Mouse (Mus musculus) hindbrain, embryonic 10.5 days (tissue): ENCODE results near the gene Fam208b. TPM values are rescaled to one million over a fixed set of nuclear protein-coding genes. Genes with fewer than 3 reads are reported as not detected.

Experiments
- DNase-seq: peaks from one replicate; pipeline ENCODE4 v3.0.0-alpha.2; 2017; ENCODE audit warnings: low spot score
- H3K27ac ChIP-seq: fragments of 300-500 bp; sonication (generic); 2 replicates; pipeline ENCODE4 v1.5.1; 2016; ENCODE audit warnings: mild to moderate bottlenecking, moderate library complexity
- H3K27me3 ChIP-seq: fragments of 300-500 bp; sonication (generic); 2 replicates; pipeline ENCODE4 v1.6.1; 2016; ENCODE audit warnings: mild to moderate bottlenecking; ENCODE audit not compliant: poor library complexity, insufficient read depth, severe bottlenecking
- H3K36me3 ChIP-seq: fragments of 300-500 bp; sonication (generic); 2 replicates; pipeline ENCODE4 v1.6.1; 2016; ENCODE audit warnings: mild to moderate bottlenecking, moderate library complexity
- H3K4me1 ChIP-seq: fragments of 300-500 bp; sonication (generic); replicated peaks from 2 replicates; pipeline ENCODE4 v1.6.1; 2016; ENCODE audit warnings: mild to moderate bottlenecking
- H3K4me3 ChIP-seq: fragments of 300-500 bp; sonication (generic); 2 replicates; pipeline ENCODE4 v1.5.1; 2016; ENCODE audit warnings: mild to moderate bottlenecking, moderate library complexity
- H3K9me3 ChIP-seq: fragments of 300-500 bp; sonication (generic); 2 replicates; pipeline ENCODE4 v1.6.1; 2016; ENCODE audit warnings: mild to moderate bottlenecking, moderate library complexity
- WGBS: fragments of 180-500 bp; shearing (Covaris S2); methylation state at CpG from one replicate; pipeline ENCODE4 v1.1.7; 2016; 5-methylcytosine and 5-hydroxymethylcytosine counted together
- polyA plus RNA-seq: library from polyadenylated mRNA; unstranded; fragments of >200 nt; fragmentation: Nextera tagmentation; extraction: Ambion mirVana; gene quantifications from 2 replicates; pipeline ENCODE4 v1.2.1, GENCODE M21; 2016

The Fam208b gene
- 14.2 and 17.7 TPM in 2 replicates for polyA plus RNA-seq

GRCm38 (mm10) chr13:3610795-3611438 lies at the start of gene Fam208b:
Gene Fam208b, minus strand, starts transcription at chr13:3611108.
- Histone ChIP-seq H3K27ac (peak within 1 kb of the TSS; percentile 94), H3K4me1 (peaks cover 7% of the 10 kb centered on the region), H3K27me3 (no peaks in the 10 kb centered on the region), H3K9me3 (no peaks in the 10 kb centered on the region), H3K36me3 (no peaks in the 10 kb centered on the region), H3K4me3 (peak within 1 kb of the TSS; percentile 98)
- WGBS, result under 1% methylated on average over 58 of the region's 58 CpGs
- peak; percentile 99 for DNase-seq

GRCm38 (mm10) chr13:3659163-3660160 lies 48.6 kb upstream of the Fam208b start:
- Histone ChIP-seq H3K4me1 (no peaks in the 10 kb centered on the region), H3K4me3 (no peak overlapping the region), H3K27ac (no peak overlapping the region), H3K36me3 (no peaks in the 10 kb centered on the region), H3K27me3 (no peaks in the 10 kb centered on the region), H3K9me3 (no peaks in the 10 kb centered on the region)
- DNase-seq, result no peak
- 83% methylated on average over 16 of the region's 16 CpGs for WGBS

- Histone ChIP-seq H3K4me1 (no peaks in the 10 kb centered on the region), H3K36me3 (peaks cover 23% of the 10 kb centered on the region), H3K27ac (no peak overlapping the region), H3K9me3 (no peaks in the 10 kb centered on the region), H3K27me3 (no peaks in the 10 kb centered on the region), H3K4me3 (no peak overlapping the region)
- no peak for DNase-seq
- 95% methylated on average over 2 of the region's 2 CpGs for WGBS
These were observed 43.5 kb upstream of the Fam208b start for GRCm38 (mm10) chr13:3654432-3654831.

GRCm38 (mm10) chr13:3650569-3650968 lies 39.7 kb upstream of the Fam208b start:
- H3K4me1 ChIP-seq, result no peaks in the 10 kb centered on the region
- no peak overlapping the region for H3K4me3 ChIP-seq
- H3K36me3 ChIP-seq, result peaks cover 42% of the 10 kb centered on the region
- DNase-seq, result no peak
- H3K27me3 ChIP-seq, result no peaks in the 10 kb centered on the region
- no peaks in the 10 kb centered on the region for H3K9me3 ChIP-seq
- WGBS, result 93% methylated on average over 4 of the region's 4 CpGs
- H3K27ac ChIP-seq, result no peak overlapping the region

- H3K4me1 ChIP-seq, result no peaks in the 10 kb centered on the region
- H3K9me3 ChIP-seq, result no peaks in the 10 kb centered on the region
- no peak for DNase-seq
- H3K4me3 ChIP-seq, result no peak overlapping the region
- no peak overlapping the region for H3K27ac ChIP-seq
- H3K27me3 ChIP-seq, result no peaks in the 10 kb centered on the region
- 85% methylated on average over 7 of the region's 7 CpGs for WGBS
- H3K36me3 ChIP-seq, result peaks cover 52% of the 10 kb centered on the region
These were observed 35.7 kb upstream of the Fam208b start for GRCm38 (mm10) chr13:3646566-3646965.

GRCm38 (mm10) chr13:3645919-3646318 lies 35.0 kb upstream of the Fam208b start:
- Histone ChIP-seq H3K4me3 (no peak overlapping the region), H3K9me3 (no peaks in the 10 kb centered on the region), H3K27ac (no peak overlapping the region), H3K4me1 (no peaks in the 10 kb centered on the region), H3K27me3 (no peaks in the 10 kb centered on the region), H3K36me3 (peaks cover 52% of the 10 kb centered on the region)
- DNase-seq, result no peak
- WGBS, result 91% methylated on average over 3 of the region's 3 CpGs

GRCm38 (mm10) chr13:3644871-3645270 lies 34.0 kb upstream of the Fam208b start:
- H3K36me3 ChIP-seq, result peaks cover 42% of the 10 kb centered on the region

GRCm38 (mm10) chr13:3642538-3642937 lies 31.6 kb upstream of the Fam208b start:
- H3K27me3 ChIP-seq, result no peaks in the 10 kb centered on the region
- H3K4me1 ChIP-seq, result no peaks in the 10 kb centered on the region
- no peak overlapping the region for H3K4me3 ChIP-seq
- 86% methylated on average over 5 of the region's 5 CpGs for WGBS
- peaks cover 33% of the 10 kb centered on the region for H3K36me3 ChIP-seq
- H3K9me3 ChIP-seq, result no peaks in the 10 kb centered on the region
- no peak overlapping the region for H3K27ac ChIP-seq
- no peak for DNase-seq

More at GRCm38 (mm10) chr13:3644871-3645270, 34.0 kb upstream of the Fam208b start:
- Histone ChIP-seq H3K9me3 (no peaks in the 10 kb centered on the region), H3K27ac (no peak overlapping the region), H3K4me3 (no peak overlapping the region), H3K27me3 (no peaks in the 10 kb centered on the region), H3K4me1 (no peaks in the 10 kb centered on the region)
- no peak for DNase-seq
- 97% methylated on average over 5 of the region's 5 CpGs for WGBS

- DNase-seq, result peak; percentile 32
- Histone ChIP-seq H3K4me1 (no peaks in the 10 kb centered on the region), H3K27ac (no peak overlapping the region), H3K4me3 (no peak overlapping the region), H3K36me3 (peaks cover 32% of the 10 kb centered on the region), H3K27me3 (no peaks in the 10 kb centered on the region), H3K9me3 (no peaks in the 10 kb centered on the region)
- WGBS, result 72% methylated on average over 9 of the region's 9 CpGs
These were observed 31.1 kb upstream of the Fam208b start for GRCm38 (mm10) chr13:3642049-3642448.

- no peak overlapping the region for H3K27ac ChIP-seq
- H3K36me3 ChIP-seq, result no peaks in the 10 kb centered on the region
- H3K27me3 ChIP-seq, result peaks cover 7% of the 10 kb centered on the region; the same call in 1 of the 2 replicates
- H3K4me1 ChIP-seq, result peaks cover 5% of the 10 kb centered on the region
- DNase-seq, result no peak
- H3K4me3 ChIP-seq, result no peak overlapping the region
- 65% methylated on average over 11 of the region's 11 CpGs for WGBS
- H3K9me3 ChIP-seq, result no peaks in the 10 kb centered on the region
These were observed 25.9 kb upstream of the Fam208b start for GRCm38 (mm10) chr13:3636797-3637196.

GRCm38 (mm10) chr13:3635076-3635475 lies 24.2 kb upstream of the Fam208b start:
- H3K27me3 ChIP-seq, result peaks cover 7% of the 10 kb centered on the region; the same call in 1 of the 2 replicates
- no peaks in the 10 kb centered on the region for H3K36me3 ChIP-seq
- no peak overlapping the region for H3K27ac ChIP-seq
- no peak for DNase-seq
- 0 out of 2 replicates have a peak, but pooled peaks cover 3% of the 10 kb centered on the region for H3K9me3 ChIP-seq
- H3K4me3 ChIP-seq, result no peak overlapping the region
- WGBS, result 95% methylated on average over 3 of the region's 3 CpGs
- peaks cover 5% of the 10 kb centered on the region for H3K4me1 ChIP-seq

GRCm38 (mm10) chr13:3633895-3634811 lies 23.2 kb upstream of the Fam208b start, which contains the start of gene Asb13:
Gene Asb13, plus strand, starts transcription at chr13:3634032.
- Histone ChIP-seq H3K4me3 (peak within 1 kb of the TSS; percentile 68), H3K9me3 (0 out of 2 replicates have a peak, but pooled peaks cover 3% of the 10 kb centered on the region), H3K4me1 (peaks cover 5% of the 10 kb centered on the region), H3K27me3 (peaks cover 7% of the 10 kb centered on the region; the same call in 1 of the 2 replicates), H3K27ac (peak within 1 kb of the TSS; percentile 85), H3K36me3 (no peaks in the 10 kb centered on the region)
- peak; percentile 80 for DNase-seq
- 1% methylated on average over 47 of the region's 47 CpGs for WGBS
